Mouse (Mus musculus): ENCODE measurements around the gene Tspan12. TPM values are rescaled to one million over a fixed set of nuclear protein-coding genes. Genes with fewer than 3 reads are reported as not detected.
A peak's percentile ranks its signal among the peaks of the same experiment; 100 is the strongest.

The Tspan12 gene
- total and polyA plus RNA-seq, 3 experiments = 0.10 to 1.9 TPM; not detected in 1

GRCm38 (mm10) chr6:21787274-21787673, 65.0 kb downstream of the Tspan12 start:
- no peaks in the 10 kb centered on the region for H3K27me3 ChIP-seq (ENCODE audit: insufficient read depth, low read length)
- no peak for DNase-seq (ENCODE audit: low spot score)
- ATAC-seq (ENCODE audit: extremely low read depth, insufficient number of reproducible peaks, low FRiP score, poor library complexity, severe bottlenecking) = peak; percentile 77
- peaks cover 72% of the 10 kb centered on the region for H3K4me1 ChIP-seq (ENCODE audit: insufficient read depth, low read depth, low read length)
- no peaks in the 10 kb centered on the region for H3K36me3 ChIP-seq (replicated peaks)
- no peak for TF ChIP-seq POLR2AphosphoS5 (IDR thresholded peaks at IDR 0.05; ENCODE audit: insufficient replicate concordance, low read depth, low read length)
- TF ChIP-seq TAL1 (conservative IDR thresholded peaks at IDR 0.05; ENCODE audit: low read depth, low read length) = peak; percentile 31; the same call in 1 of the 2 replicates
- no peak for TF ChIP-seq GATA1 (IDR thresholded peaks at IDR 0.05; ENCODE audit: borderline replicate concordance, low read length)
- no peak for TF ChIP-seq GATA2 (IDR thresholded peaks at IDR 0.05; ENCODE audit: borderline replicate concordance, low read depth, low read length)
- TF ChIP-seq CTCF (IDR thresholded peaks at IDR 0.05; ENCODE audit: low read depth, low read length) = no peak
- no peaks in the 10 kb centered on the region for H3K9me3 ChIP-seq (replicated peaks)
- peak overlapping the region; percentile 56; the same call in 1 of the 2 replicates for H3K4me3 ChIP-seq (ENCODE audit: low read depth, low read length)

- Histone ChIP-seq H3K9me3 (replicated peaks) (no peaks in the 10 kb centered on the region), H3K4me1 (ENCODE audit: insufficient read depth, low read depth, low read length) (no peaks in the 10 kb centered on the region), H3K27me3 (ENCODE audit: insufficient read depth, low read length) (peaks cover 5% of the 10 kb centered on the region; the same call in 1 of the 2 replicates), H3K36me3 (replicated peaks) (no peaks in the 10 kb centered on the region), H3K4me3 (ENCODE audit: low read depth, low read length) (no peak overlapping the region)
- DNase-seq (ENCODE audit: low spot score) = no peak
- no peak for ATAC-seq (ENCODE audit: extremely low read depth, insufficient number of reproducible peaks, low FRiP score, poor library complexity, severe bottlenecking)
- TF ChIP-seq POLR2AphosphoS5 (IDR thresholded peaks at IDR 0.05; ENCODE audit: insufficient replicate concordance, low read depth, low read length) (no peak), GATA2 (IDR thresholded peaks at IDR 0.05; ENCODE audit: borderline replicate concordance, low read depth, low read length) (no peak), CTCF (IDR thresholded peaks at IDR 0.05; ENCODE audit: low read depth, low read length) (no peak), GATA1 (IDR thresholded peaks at IDR 0.05; ENCODE audit: borderline replicate concordance, low read length) (no peak), TAL1 (conservative IDR thresholded peaks at IDR 0.05; ENCODE audit: low read depth, low read length) (no peak)
Observed at GRCm38 (mm10) chr6:21774213-21774916, 78.0 kb downstream of the Tspan12 start.

DNA sequence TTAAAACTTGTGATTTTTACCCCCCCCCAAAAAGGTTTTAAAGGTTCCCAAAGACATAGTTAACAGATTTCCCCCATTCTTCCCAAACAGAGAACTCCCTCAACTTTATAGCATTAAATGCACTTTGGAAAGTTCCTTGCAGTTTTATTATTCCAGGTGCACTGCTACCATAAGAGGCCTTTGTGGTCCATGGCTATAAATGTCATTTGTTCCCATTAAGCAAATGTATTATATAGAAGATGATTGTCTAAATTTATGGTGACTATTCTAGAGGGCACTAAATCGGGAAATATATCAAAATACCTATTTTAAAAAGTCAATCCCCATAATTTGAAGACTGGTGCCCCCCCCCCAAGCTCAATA, 82.9 kb downstream of the Tspan12 start:
- TF ChIP-seq GATA1 (IDR thresholded peaks at IDR 0.05; ENCODE audit: borderline replicate concordance, low read length) = no peak
- TF ChIP-seq TAL1 (conservative IDR thresholded peaks at IDR 0.05; ENCODE audit: low read depth, low read length) = no peak
- TF ChIP-seq CTCF (IDR thresholded peaks at IDR 0.05; ENCODE audit: low read depth, low read length) = no peak
- no peak for TF ChIP-seq GATA2 (IDR thresholded peaks at IDR 0.05; ENCODE audit: borderline replicate concordance, low read depth, low read length)
- TF ChIP-seq POLR2AphosphoS5 (IDR thresholded peaks at IDR 0.05; ENCODE audit: insufficient replicate concordance, low read depth, low read length) = no peak
- no peak overlapping the region for H3K4me3 ChIP-seq (ENCODE audit: low read depth, low read length)
- ATAC-seq (ENCODE audit: extremely low read depth, insufficient number of reproducible peaks, low FRiP score, poor library complexity, severe bottlenecking) = no peak
- H3K36me3 ChIP-seq (replicated peaks) = no peaks in the 10 kb centered on the region
- DNase-seq (ENCODE audit: low spot score) = no peak
- H3K4me1 ChIP-seq (ENCODE audit: insufficient read depth, low read depth, low read length) = no peaks in the 10 kb centered on the region
- peaks cover 8% of the 10 kb centered on the region; the same call in 1 of the 2 replicates for H3K27me3 ChIP-seq (ENCODE audit: insufficient read depth, low read length)
- H3K9me3 ChIP-seq (replicated peaks) = no peaks in the 10 kb centered on the region

DNA sequence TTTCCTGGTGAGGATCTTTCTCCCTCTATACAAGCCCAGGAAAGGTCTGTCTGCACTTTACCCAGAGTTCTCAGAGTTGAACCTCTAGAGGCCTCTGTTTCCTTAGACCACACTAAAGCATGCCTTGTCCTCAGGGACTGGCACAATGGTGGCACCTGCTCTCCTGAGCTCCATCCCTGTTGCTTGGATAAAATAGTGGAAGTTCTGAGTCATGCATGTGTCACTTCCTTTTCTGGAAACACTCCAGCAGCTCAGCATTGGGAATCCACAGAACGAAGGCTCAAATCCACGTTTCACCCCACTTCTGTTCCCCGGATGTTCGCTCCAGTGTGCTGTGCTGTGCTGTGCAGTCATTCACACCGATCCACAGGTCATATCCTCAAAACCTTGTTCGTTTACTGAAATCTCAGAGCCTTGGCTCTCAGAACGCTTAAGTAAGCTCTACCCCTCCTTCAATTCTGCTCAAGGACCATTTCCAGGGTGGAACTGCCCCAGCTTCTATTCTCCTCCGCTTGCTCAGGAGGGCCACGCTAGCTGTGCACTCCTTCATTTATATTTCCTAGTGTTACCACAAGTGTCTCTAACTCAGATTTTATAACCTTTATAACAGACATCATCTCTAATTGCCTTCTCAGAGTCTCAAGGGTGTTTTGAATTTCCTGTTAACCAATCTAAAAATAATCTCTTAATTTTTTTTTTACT, 83.4 kb downstream of the Tspan12 start:
- no peaks in the 10 kb centered on the region for H3K9me3 ChIP-seq (replicated peaks)
- H3K27me3 ChIP-seq (ENCODE audit: insufficient read depth, low read length) = peaks cover 8% of the 10 kb centered on the region; the same call in 1 of the 2 replicates
- ATAC-seq (ENCODE audit: extremely low read depth, insufficient number of reproducible peaks, low FRiP score, poor library complexity, severe bottlenecking) (no peak), DNase-seq (ENCODE audit: low spot score) (no peak)
- H3K36me3 ChIP-seq (replicated peaks) = no peaks in the 10 kb centered on the region
- TF ChIP-seq TAL1 (conservative IDR thresholded peaks at IDR 0.05; ENCODE audit: low read depth, low read length) = no peak
- TF ChIP-seq CTCF (IDR thresholded peaks at IDR 0.05; ENCODE audit: low read depth, low read length) = no peak
- TF ChIP-seq GATA2 (IDR thresholded peaks at IDR 0.05; ENCODE audit: borderline replicate concordance, low read depth, low read length) = no peak
- TF ChIP-seq POLR2AphosphoS5 (IDR thresholded peaks at IDR 0.05; ENCODE audit: insufficient replicate concordance, low read depth, low read length) = no peak
- no peak for TF ChIP-seq GATA1 (IDR thresholded peaks at IDR 0.05; ENCODE audit: borderline replicate concordance, low read length)
- no peak overlapping the region for H3K4me3 ChIP-seq (ENCODE audit: low read depth, low read length)
- H3K4me1 ChIP-seq (ENCODE audit: insufficient read depth, low read depth, low read length) = no peaks in the 10 kb centered on the region

- H3K27me3 ChIP-seq (ENCODE audit: insufficient read depth, low read length) = peaks cover 8% of the 10 kb centered on the region; the same call in 1 of the 2 replicates
- DNase-seq (ENCODE audit: low spot score) (no peak), ATAC-seq (ENCODE audit: extremely low read depth, insufficient number of reproducible peaks, low FRiP score, poor library complexity, severe bottlenecking) (no peak)
- H3K4me3 ChIP-seq (ENCODE audit: low read depth, low read length) = no peak overlapping the region
- TF ChIP-seq CTCF (IDR thresholded peaks at IDR 0.05; ENCODE audit: low read depth, low read length) (no peak), GATA2 (IDR thresholded peaks at IDR 0.05; ENCODE audit: borderline replicate concordance, low read depth, low read length) (no peak), GATA1 (IDR thresholded peaks at IDR 0.05; ENCODE audit: borderline replicate concordance, low read length) (no peak), POLR2AphosphoS5 (IDR thresholded peaks at IDR 0.05; ENCODE audit: insufficient replicate concordance, low read depth, low read length) (no peak), TAL1 (conservative IDR thresholded peaks at IDR 0.05; ENCODE audit: low read depth, low read length) (no peak)
- no peaks in the 10 kb centered on the region for H3K9me3 ChIP-seq (replicated peaks)
- H3K36me3 ChIP-seq (replicated peaks) = no peaks in the 10 kb centered on the region
- no peaks in the 10 kb centered on the region for H3K4me1 ChIP-seq (ENCODE audit: insufficient read depth, low read depth, low read length)
Observed at GRCm38 (mm10) chr6:21767787-21768221, 84.5 kb downstream of the Tspan12 start.

GRCm38 (mm10) chr6:21747536-21747935, 104.8 kb downstream of the Tspan12 start:
- no peak for DNase-seq (ENCODE audit: low spot score)
- Histone ChIP-seq H3K9me3 (replicated peaks) (no peaks in the 10 kb centered on the region), H3K36me3 (replicated peaks) (no peaks in the 10 kb centered on the region), H3K27me3 (ENCODE audit: insufficient read depth, low read length) (peaks cover 15% of the 10 kb centered on the region; the same call in 1 of the 2 replicates), H3K4me3 (ENCODE audit: low read depth, low read length) (no peak overlapping the region), H3K4me1 (ENCODE audit: insufficient read depth, low read depth, low read length) (no peaks in the 10 kb centered on the region)
- TF ChIP-seq TAL1 (conservative IDR thresholded peaks at IDR 0.05; ENCODE audit: low read depth, low read length) = no peak
- TF ChIP-seq GATA1 (IDR thresholded peaks at IDR 0.05; ENCODE audit: borderline replicate concordance, low read length) = no peak
- TF ChIP-seq CTCF (IDR thresholded peaks at IDR 0.05; ENCODE audit: low read depth, low read length) = no peak
- no peak for TF ChIP-seq GATA2 (IDR thresholded peaks at IDR 0.05; ENCODE audit: borderline replicate concordance, low read depth, low read length)
- TF ChIP-seq POLR2AphosphoS5 (IDR thresholded peaks at IDR 0.05; ENCODE audit: insufficient replicate concordance, low read depth, low read length) = no peak
- ATAC-seq (ENCODE audit: extremely low read depth, insufficient number of reproducible peaks, low FRiP score, poor library complexity, severe bottlenecking) = no peak

Measured in G1E (cell line).